In the genomic region with DNA sequence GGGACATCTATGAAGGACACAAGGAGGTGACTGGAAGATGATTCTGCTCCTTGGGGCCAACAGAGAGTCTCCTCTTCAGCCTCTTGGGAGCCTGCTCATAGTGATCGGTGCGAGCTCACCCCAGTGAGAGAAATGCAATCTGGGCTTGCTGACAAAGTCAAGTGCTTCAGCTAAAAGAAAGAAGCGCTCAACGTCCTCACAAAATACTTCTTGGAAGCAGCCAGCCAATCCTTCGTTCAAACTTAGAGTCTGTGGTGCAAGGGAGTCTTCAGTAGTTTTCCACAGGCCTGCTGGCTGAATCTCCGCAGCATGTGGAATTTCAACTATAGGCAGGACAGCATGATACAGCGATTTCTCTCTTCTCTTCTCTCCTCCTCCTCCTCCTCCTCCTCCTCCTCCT, we compare ENCODE assay signal across 11 mouse cellular contexts.
"Had no signal": no experiment of that assay in that cellular context is flagged by ENCODE, and none has a peak within 500 bp of the region (broad histone marks: within the 10 kb centered on the region; RNA-seq: fewer than 3 reads in every experiment).

No protein-coding gene starts in this region.

- ATAC-seq: liver, postnatal 0 days; lung, postnatal 0 days; midbrain, embryonic 13.5 days; midbrain, embryonic 15.5 days had no signal

- DNase-seq: liver, postnatal 0 days; lung, adult 2 months; lung, postnatal 14 days; lung, postnatal 36 days; right cerebral cortex, postnatal 14 days; thymus, adult 18-20 months; thymus, postnatal 14 days; thymus, postnatal 36 days had no signal
